Mouse (Mus musculus) G1E (cell line): ENCODE measurements at regions not wholly inside any gene's neighbourhood (a gene's known extent, or its start where the extent isn't known, plus 50 kb on each side); places are given as distances from the start of the nearest gene placed in this dataset.

Experiments used
- ATAC-seq: 2 replicates; pipeline ENCODE4 v1.8.0; 2016; ENCODE audit warnings: mild to moderate bottlenecking; ENCODE audit not compliant: insufficient number of reproducible peaks, poor library complexity, low FRiP score, severe bottlenecking; ENCODE audit errors: extremely low read depth
- DNase-seq: peaks from one replicate; pipeline ENCODE4 v3.0.0; 2012; ENCODE audit warnings: low spot score
- H3K27me3 ChIP-seq: 2 replicates; pipeline ENCODE4 v1.6.1; 2012; ENCODE audit warnings: mild to moderate bottlenecking, low read length, inconsistent platforms; ENCODE audit not compliant: insufficient read depth
- H3K36me3 ChIP-seq: replicated peaks from 2 replicates; pipeline ENCODE3; 2012; ENCODE audit warnings: mild to moderate bottlenecking, inconsistent platforms
- H3K4me1 ChIP-seq: 2 replicates; pipeline ENCODE4 v1.6.1; 2012; ENCODE audit warnings: low read depth, low read length, inconsistent platforms, mixed read lengths; ENCODE audit not compliant: insufficient read depth
- H3K4me3 ChIP-seq: 2 replicates; pipeline ENCODE4 v1.5.1; 2012; ENCODE audit warnings: low read depth, mild to moderate bottlenecking, inconsistent platforms, low read length, moderate library complexity, mixed read lengths
- H3K9me3 ChIP-seq: replicated peaks from 2 replicates; pipeline ENCODE4 v1.6.1; 2012; ENCODE audit warnings: inconsistent platforms
- CTCF ChIP-seq: IDR thresholded peaks from 2 replicates; pipeline ENCODE4 v1.5.1; 2012; ENCODE audit warnings: low read depth, low read length, inconsistent platforms, mixed read lengths
- GATA1 ChIP-seq: IDR thresholded peaks from 2 replicates; pipeline ENCODE4 v1.6.1; 2012; ENCODE audit warnings: borderline replicate concordance, low read length, inconsistent platforms, mixed read lengths
- GATA2 ChIP-seq: IDR thresholded peaks from 2 replicates; pipeline ENCODE4 v1.6.1; 2012; ENCODE audit warnings: low read depth, low read length, inconsistent platforms, borderline replicate concordance
- POLR2AphosphoS5 ChIP-seq: IDR thresholded peaks from 2 replicates; pipeline ENCODE4 v1.6.1; 2012; ENCODE audit warnings: low read depth, low read length, inconsistent platforms; ENCODE audit not compliant: insufficient replicate concordance
- TAL1 ChIP-seq: conservative IDR thresholded peaks from 2 replicates; pipeline ENCODE4 v1.6.1; 2012; ENCODE audit warnings: low read depth, low read length, inconsistent platforms, mixed read lengths

DNA sequence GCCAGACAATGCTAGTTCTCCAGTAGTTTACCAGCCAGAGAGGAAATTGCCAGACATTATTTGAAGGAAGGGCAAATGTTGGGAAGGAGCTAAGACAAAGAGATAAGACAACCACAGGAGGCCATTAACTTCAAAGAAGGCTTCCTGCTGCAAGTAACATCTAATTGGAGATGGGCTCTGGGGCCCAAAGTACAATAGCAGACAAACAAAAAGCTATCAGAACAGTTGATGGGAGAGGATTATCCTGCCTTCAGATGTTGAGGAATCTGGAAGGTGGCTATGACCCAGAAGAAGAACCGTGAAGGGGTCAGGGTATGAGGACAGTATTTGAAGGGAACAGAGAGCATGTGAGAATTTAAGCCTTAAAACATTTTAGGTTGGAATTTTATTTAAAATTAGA, 100.2 kb upstream of the Cited2 start:
- H3K4me1 ChIP-seq = peaks cover 10% of the 10 kb centered on the region
- no peaks in the 10 kb centered on the region for H3K27me3 ChIP-seq
- TF ChIP-seq GATA1 (no peak), GATA2 (no peak), CTCF (no peak), POLR2AphosphoS5 (no peak), TAL1 (no peak)
- no peak overlapping the region for H3K4me3 ChIP-seq
- DNase-seq (no peak), ATAC-seq (0 out of 2 replicates have a peak, but pooled peaks have one; percentile 8)
- H3K9me3 ChIP-seq = no peaks in the 10 kb centered on the region
- no peaks in the 10 kb centered on the region for H3K36me3 ChIP-seq

DNA sequence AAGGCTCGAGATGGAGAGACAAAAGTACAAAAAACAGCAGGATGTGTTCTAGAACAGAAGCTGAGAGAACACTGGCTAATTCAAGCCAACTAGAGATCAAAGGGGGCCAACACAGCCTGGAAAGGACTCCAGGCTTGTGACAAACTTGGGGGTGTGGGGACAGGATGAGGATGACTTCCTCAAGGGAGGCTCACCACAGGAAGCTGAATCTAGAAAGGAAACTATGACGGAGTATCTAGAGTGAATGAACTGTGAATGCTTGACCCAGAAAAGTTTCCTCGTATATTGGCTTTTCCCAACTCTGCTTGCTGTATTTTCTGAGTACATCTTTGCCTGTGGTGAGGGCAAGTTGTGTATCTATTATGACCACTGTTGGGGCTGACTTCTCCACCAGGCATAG, 93.3 kb upstream of the Cited2 start:
- H3K36me3 ChIP-seq = no peaks in the 10 kb centered on the region
- no peaks in the 10 kb centered on the region for H3K9me3 ChIP-seq
- TF ChIP-seq POLR2AphosphoS5 = no peak
- no peak for TF ChIP-seq GATA2
- ATAC-seq (no peak), DNase-seq (no peak)
- H3K4me3 ChIP-seq = no peak overlapping the region
- peaks cover 28% of the 10 kb centered on the region for H3K4me1 ChIP-seq
- H3K27me3 ChIP-seq = no peaks in the 10 kb centered on the region

DNA sequence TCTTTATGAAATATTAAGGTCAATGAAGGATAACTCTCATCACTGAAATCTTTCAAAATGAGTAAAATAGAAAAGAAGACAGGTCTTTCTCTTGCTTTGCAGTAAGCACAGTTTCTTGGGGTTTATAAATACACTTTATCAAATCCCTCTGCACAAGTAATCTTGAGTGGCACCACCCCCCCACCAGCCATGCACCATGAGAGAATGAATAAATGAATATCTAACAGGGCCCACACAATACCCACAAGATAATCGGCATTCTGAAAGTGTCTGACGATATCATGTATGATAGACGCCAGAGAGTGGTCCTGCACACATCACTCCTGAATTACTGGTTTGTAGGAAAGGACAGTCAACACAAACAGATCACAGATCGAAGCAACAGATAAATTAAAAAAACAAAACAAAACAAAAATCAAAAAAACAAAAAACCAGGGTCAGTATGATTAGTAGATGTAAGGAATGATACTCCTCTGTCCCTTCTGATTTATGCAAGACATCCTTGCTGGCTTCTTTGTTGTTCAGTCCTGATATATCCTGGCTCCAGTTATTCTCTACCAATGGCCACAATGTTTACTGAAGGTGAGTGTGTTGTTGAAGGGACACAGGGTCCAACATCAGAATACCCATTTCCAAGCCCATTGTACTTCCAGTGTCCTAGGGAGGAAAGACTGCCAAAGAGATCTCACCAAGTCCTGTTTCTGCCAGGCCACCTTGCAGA, 92.0 kb upstream of the Cited2 start:
- Histone ChIP-seq H3K36me3 (no peaks in the 10 kb centered on the region), H3K4me1 (peaks cover 28% of the 10 kb centered on the region), H3K9me3 (no peaks in the 10 kb centered on the region), H3K4me3 (no peak overlapping the region), H3K27me3 (no peaks in the 10 kb centered on the region)
- TF ChIP-seq GATA1 = no peak
- no peak for TF ChIP-seq POLR2AphosphoS5
- no peak for TF ChIP-seq CTCF
- no peak for TF ChIP-seq TAL1
- no peak for DNase-seq
- no peak for ATAC-seq

DNA sequence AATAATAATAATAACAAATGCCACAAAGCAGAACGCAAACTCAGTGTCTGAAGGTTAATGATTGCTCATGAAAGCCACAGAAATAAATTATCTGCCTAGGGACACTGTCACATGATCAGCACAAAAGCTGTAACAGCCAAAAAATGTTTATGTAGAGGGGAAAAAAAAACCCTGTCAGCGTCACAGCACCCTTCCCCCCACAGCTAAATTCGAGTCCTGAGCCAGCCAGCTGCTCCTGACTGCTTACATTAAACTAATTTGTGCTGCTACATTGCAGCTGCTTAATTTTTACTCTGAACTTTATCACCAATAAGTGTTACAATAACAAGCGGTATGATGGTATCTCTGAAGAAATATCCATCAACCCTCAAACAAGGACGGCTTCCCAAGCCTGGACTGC, 91.2 kb upstream of the Cited2 start:
- H3K4me3 ChIP-seq = no peak overlapping the region; the same call in 1 of the 2 replicates
- no peaks in the 10 kb centered on the region for H3K27me3 ChIP-seq
- no peak for TF ChIP-seq CTCF
- no peak for TF ChIP-seq POLR2AphosphoS5
- no peak for TF ChIP-seq GATA1
- ATAC-seq (peak; percentile 93), DNase-seq (peak; percentile 9)
- no peaks in the 10 kb centered on the region for H3K9me3 ChIP-seq
- no peaks in the 10 kb centered on the region for H3K36me3 ChIP-seq
- H3K4me1 ChIP-seq = peaks cover 31% of the 10 kb centered on the region

- ATAC-seq (no peak), DNase-seq (no peak)
- H3K9me3 ChIP-seq = no peaks in the 10 kb centered on the region
- H3K4me3 ChIP-seq = no peak overlapping the region
- no peaks in the 10 kb centered on the region for H3K27me3 ChIP-seq
- no peaks in the 10 kb centered on the region for H3K36me3 ChIP-seq
- TF ChIP-seq CTCF (no peak), TAL1 (no peak), GATA1 (no peak), POLR2AphosphoS5 (no peak), GATA2 (no peak)
- H3K4me1 ChIP-seq = peaks cover 31% of the 10 kb centered on the region
These were observed 89.9 kb upstream of the Cited2 start for GRCm38 (mm10) chr10:17632959-17633674.

GRCm38 (mm10) chr10:17645363-17645762, 77.7 kb upstream of the Cited2 start:
- no peak overlapping the region for H3K4me3 ChIP-seq
- TF ChIP-seq GATA2 (no peak), TAL1 (no peak), POLR2AphosphoS5 (no peak), CTCF (no peak)
- no peaks in the 10 kb centered on the region for H3K27me3 ChIP-seq
- DNase-seq (no peak), ATAC-seq (no peak)
- H3K4me1 ChIP-seq = peaks cover 5% of the 10 kb centered on the region
- H3K9me3 ChIP-seq = no peaks in the 10 kb centered on the region
- H3K36me3 ChIP-seq = no peaks in the 10 kb centered on the region
